Mouse (Mus musculus) kidney, postnatal 14 days (tissue): ENCODE data around the gene Olfr713.
A peak's percentile ranks its signal among the peaks of the same experiment; 100 is the strongest.

ENCODE experiments used
- DNase-seq: peaks from one replicate; pipeline ENCODE4 v3.0.0; 2022; ENCODE audit warnings: mixed read lengths

Gene Olfr713

GRCm38 (mm10) chr7:107030874-107031273, at the start of gene Olfr713:
Olfr713 (plus strand) TSS chr7:107031174.
- DNase-seq, result no peak

DNA sequence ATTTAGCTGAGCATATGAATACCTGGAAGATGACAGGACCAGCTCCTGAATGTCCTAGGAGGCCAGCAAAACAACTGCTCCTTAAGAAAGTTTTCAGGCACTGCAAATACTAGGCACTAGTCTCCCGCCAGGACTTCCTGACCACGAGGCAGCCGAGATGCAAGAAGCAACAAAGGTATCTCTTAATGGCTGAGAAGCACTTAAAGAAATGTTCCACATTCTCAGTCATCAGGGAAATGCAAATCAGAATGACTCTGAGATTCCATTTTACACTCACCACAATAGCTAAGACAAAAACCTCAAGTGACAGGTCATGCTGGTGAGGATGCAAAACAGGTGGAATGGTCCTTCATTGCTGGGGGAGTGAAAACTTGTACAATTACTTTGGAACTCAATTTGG, 45.7 kb upstream of the Olfr713 start:
- DNase-seq, result no peak

DNA sequence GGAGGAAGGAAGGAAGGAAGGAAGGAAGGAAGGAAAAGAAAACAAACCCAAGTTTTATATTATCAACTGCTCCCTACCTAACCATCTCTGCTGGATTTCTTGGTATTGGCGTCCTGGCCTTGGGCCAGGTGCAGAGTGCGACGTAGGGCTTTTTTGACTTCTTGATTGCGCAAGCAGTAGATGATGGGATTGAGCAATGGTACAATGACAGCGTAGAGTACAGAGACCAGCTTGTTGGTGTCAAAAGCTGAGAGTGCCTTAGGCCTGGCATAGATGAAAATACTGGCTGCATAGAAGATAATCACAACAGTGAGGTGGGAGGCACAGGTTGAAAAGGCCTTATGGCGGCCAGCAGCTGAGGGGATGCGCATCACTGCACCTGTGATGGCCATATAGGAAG, 30.2 kb upstream of the Olfr713 start:
- DNase-seq, result no peak

GRCm38 (mm10) chr7:107004169-107004568, 26.8 kb upstream of the Olfr713 start:
- DNase-seq, result no peak

DNA sequence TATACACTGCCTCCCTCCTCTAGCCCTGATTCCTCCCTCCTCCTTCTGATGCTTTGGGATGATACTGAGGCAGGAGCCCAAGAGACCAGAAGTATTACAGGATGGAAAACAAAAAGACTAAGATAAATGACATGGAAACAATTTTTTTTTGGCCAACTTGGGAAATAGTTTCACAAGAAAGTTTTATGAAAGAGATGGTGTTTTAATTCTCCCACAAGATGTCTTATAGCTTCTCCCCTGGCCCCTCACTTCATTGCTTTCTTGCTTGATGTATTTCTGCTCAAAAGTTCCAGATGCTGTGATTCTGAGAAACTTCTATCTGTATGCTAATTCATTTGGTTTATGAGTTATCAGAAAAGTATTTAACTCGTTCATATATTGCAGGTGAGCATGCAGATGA, 25.0 kb upstream of the Olfr713 start, which contains the start of gene Olfr2:
TSS of gene Olfr2 (minus strand) at position 101 of the 400 bp plus-strand sequence.
- DNase-seq, result no peak

DNA sequence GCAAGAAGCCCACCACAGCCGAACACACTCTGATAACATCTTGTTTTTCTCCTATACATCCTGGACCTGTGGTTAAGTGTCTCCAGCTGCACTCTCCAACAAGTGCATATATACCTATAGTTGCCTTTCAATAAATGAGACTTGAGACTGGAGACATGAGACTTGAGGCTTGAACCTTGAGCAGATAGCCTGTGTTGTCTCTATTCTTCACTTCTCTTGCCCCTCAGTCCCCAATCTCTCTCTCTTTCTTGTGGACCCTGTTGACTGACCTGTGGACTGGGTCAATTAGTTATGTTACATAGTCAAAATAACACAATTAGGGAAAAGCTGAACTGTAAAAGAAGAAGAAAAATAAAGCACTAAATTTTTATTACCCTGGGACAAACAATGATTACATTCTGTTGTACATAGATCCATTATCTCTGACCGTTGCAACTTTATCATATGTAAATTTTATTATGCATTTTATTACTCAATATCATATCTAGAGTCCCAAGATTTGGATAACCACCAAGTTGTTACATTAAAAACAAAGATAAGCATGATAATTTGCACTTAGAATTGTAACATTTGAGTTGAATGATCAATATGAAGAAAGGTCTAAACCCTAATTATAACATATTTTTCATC, 9.1 kb downstream of the Olfr713 start:
- no peak for DNase-seq

GRCm38 (mm10) chr7:107043136-107043535, 12.2 kb downstream of the Olfr713 start:
- DNase-seq, result no peak

GRCm38 (mm10) chr7:107044407-107044806, 13.4 kb downstream of the Olfr713 start:
- no peak for DNase-seq

DNA sequence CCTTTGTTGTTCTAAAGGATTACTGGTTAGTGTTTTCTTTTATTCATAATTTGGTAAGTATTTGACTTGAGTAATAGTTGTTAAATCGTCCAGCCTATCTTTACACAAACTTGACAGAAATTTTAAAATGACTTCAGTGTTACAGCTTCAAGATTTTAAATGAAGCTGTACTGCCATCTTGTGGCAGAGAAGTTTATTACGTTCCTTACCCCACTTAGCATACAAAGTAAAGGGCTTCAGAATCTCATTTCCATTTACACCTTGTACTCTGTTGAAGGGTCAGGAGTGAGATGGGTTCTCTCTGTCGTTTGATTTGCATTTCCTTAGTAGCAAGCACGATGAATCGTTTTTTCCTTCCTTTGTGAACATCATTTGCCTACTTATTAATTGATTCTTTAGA, 14.9 kb downstream of the Olfr713 start:
- DNase-seq, result peak; percentile 50

GRCm38 (mm10) chr7:107047578-107047977, 16.6 kb downstream of the Olfr713 start:
- no peak for DNase-seq

DNA sequence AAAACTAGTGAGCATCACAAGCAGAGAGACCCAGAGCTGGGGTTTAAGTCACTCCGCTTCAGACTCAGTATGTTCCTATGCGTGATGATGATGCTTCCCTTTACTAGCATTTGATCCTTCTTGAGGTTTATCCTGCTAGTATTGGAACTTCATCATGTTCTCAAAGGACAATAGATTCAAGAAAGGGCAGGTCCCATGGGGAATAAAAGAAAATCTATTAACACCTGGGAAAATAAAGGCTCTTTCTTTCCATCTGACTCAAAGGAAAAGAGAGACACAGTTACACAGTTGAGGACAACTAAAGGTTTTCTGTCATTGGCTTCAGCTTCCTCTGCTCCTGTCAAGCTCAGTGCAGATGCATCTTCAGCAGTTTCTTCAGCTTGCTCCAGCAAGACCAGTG, 39.7 kb downstream of the Olfr713 start, which contains the start of gene Olfr714:
TSS of gene Olfr714 (plus strand) at position 301 of the 400 bp plus-strand sequence.
- DNase-seq, result no peak
